Comparison of ENCODE assay signal across 24 mouse cellular contexts in the genomic region with DNA sequence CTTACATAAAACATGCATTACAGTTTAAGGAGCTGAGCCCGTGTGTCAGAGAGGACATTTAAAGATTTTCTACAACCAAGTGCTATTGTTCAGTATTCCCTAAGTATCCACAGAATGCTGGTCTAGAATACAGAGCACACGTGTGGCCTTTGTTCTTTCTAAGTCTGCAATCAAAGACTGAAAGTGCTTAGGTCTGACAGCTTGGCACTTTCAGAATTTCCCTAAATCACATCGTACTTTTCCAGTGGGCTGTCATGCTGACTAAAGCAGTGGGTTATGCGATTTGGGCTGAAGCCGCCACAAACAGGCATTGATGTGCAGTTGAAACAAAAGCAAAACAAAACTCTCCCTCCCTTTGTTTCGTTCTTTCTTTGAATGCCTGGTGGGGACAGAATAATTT.
A peak's percentile ranks its signal among the peaks of the same experiment; 100 is the strongest.
DNase-seq lines count a peak whose midpoint lies in the region; ATAC-seq and TF ChIP-seq lines count a peak whose summit lies in the region.
"Had no signal": no experiment of that assay in that cellular context is flagged by ENCODE, and none has a peak within 500 bp of the region (broad histone marks: within the 10 kb centered on the region; RNA-seq: fewer than 3 reads in every experiment).

No protein-coding gene starts in this region.

- H3K36me3 ChIP-seq in forebrain, embryonic 11.5 days (ENCODE audit: control insufficient read depth, insufficient read depth, low read length), result no peaks in the 10 kb centered on the region
- no peaks in the 10 kb centered on the region for H3K36me3 ChIP-seq in forebrain, embryonic 10.5 days (replicated peaks)
- H3K36me3 ChIP-seq in neural tube, embryonic 15.5 days, result no peaks in the 10 kb centered on the region
- no peaks in the 10 kb centered on the region for H3K36me3 ChIP-seq in forebrain, postnatal 0 days (ENCODE audit: insufficient read depth)
- H3K36me3 ChIP-seq: embryonic facial prominence, embryonic 12.5 days; G1E; heart, embryonic 12.5 days; limb, embryonic 13.5 days; liver, embryonic 13.5 days had no signal

- H3K27me3 ChIP-seq in forebrain, embryonic 11.5 days (ENCODE audit: control insufficient read depth, insufficient read depth, low read length), result no peaks in the 10 kb centered on the region
- H3K27me3 ChIP-seq in forebrain, embryonic 10.5 days (ENCODE audit: poor library complexity, severe bottlenecking), result no peaks in the 10 kb centered on the region
- no peaks in the 10 kb centered on the region for H3K27me3 ChIP-seq in neural tube, embryonic 15.5 days (replicated peaks)
- no peaks in the 10 kb centered on the region for H3K27me3 ChIP-seq in forebrain, postnatal 0 days (ENCODE audit: insufficient read depth, low read length)
- H3K27me3 ChIP-seq: embryonic facial prominence, embryonic 12.5 days; heart, embryonic 12.5 days; limb, embryonic 13.5 days; liver, embryonic 13.5 days had no signal

- H3K27ac ChIP-seq in forebrain, embryonic 11.5 days (ENCODE audit: low read depth, low read length), result no peak overlapping the region
- no peak overlapping the region for H3K27ac ChIP-seq in forebrain, embryonic 10.5 days
- no peak overlapping the region for H3K27ac ChIP-seq in neural tube, embryonic 15.5 days (replicated peaks)
- H3K27ac ChIP-seq in forebrain, postnatal 0 days (ENCODE audit: low read depth, low read length), result no peak overlapping the region
- H3K27ac ChIP-seq: embryonic facial prominence, embryonic 12.5 days; limb, embryonic 13.5 days; liver, embryonic 13.5 days had no signal

- DNase-seq in forebrain, embryonic 11.5 days (ENCODE audit: low spot score), result no peak
- no peak for DNase-seq in forebrain, embryonic 10.5 days (ENCODE audit: extremely low spot score, low spot score)
- DNase-seq in neural tube, embryonic 10.5 days (ENCODE audit: extremely low spot score, low spot score), result no peak
- DNase-seq in forebrain, postnatal 0 days, result peak; percentile 54
- DNase-seq in adrenal gland, adult 18-20 months (ENCODE audit: low spot score in 2 of 2), result no peak
- DNase-seq in retina, embryonic 14.5 days (ENCODE audit: low spot score), result no peak
- DNase-seq in urinary bladder, postnatal 25 days (ENCODE audit: low spot score), result no peak
- DNase-seq: adrenal gland, postnatal 36 days; cerebellum, adult 2 months; cerebellum, postnatal 36 days; heart, postnatal 14 days; kidney, adult 18-20 months; kidney, postnatal 10 days; layer of hippocampus, postnatal 36 days; liver, embryonic 13.5 days; lung, embryonic 14.5 days; lung, postnatal 4 days; thymus, adult 18-20 months; thymus, postnatal 4 days had no signal

- no peak for TF ChIP-seq CTCF in forebrain, postnatal 0 days (IDR thresholded peaks at IDR 0.05; ENCODE audit: low read depth)

- no peak overlapping the region for H3K4me2 ChIP-seq in forebrain, embryonic 11.5 days (ENCODE audit: low read depth, low read length, severe bottlenecking)
- no peak overlapping the region for H3K4me2 ChIP-seq in neural tube, embryonic 15.5 days
- no peak overlapping the region for H3K4me2 ChIP-seq in forebrain, postnatal 0 days (ENCODE audit: low read depth)
- H3K4me2 ChIP-seq: embryonic facial prominence, embryonic 12.5 days; heart, embryonic 12.5 days; limb, embryonic 13.5 days; liver, embryonic 13.5 days; lung, embryonic 14.5 days had no signal

- no peaks in the 10 kb centered on the region for H3K4me1 ChIP-seq in forebrain, embryonic 11.5 days (replicated peaks; ENCODE audit: control insufficient read depth, insufficient read depth, low read length)
- H3K4me1 ChIP-seq in forebrain, embryonic 10.5 days, result peaks cover 6% of the 10 kb centered on the region; the same call in 1 of the 2 replicates
- H3K4me1 ChIP-seq in neural tube, embryonic 15.5 days, result no peaks in the 10 kb centered on the region
- no peaks in the 10 kb centered on the region for H3K4me1 ChIP-seq in forebrain, postnatal 0 days (ENCODE audit: insufficient read depth)
- H3K4me1 ChIP-seq: embryonic facial prominence, embryonic 12.5 days; limb, embryonic 13.5 days; liver, embryonic 13.5 days had no signal

- H3K4me3 ChIP-seq in forebrain, embryonic 11.5 days (ENCODE audit: low read depth, low read length), result no peak overlapping the region
- H3K4me3 ChIP-seq in forebrain, embryonic 10.5 days, result no peak overlapping the region
- H3K4me3 ChIP-seq in neural tube, embryonic 15.5 days (replicated peaks), result no peak overlapping the region
- no peak overlapping the region for H3K4me3 ChIP-seq in forebrain, postnatal 0 days (ENCODE audit: low read depth, low read length)
- H3K4me3 ChIP-seq: embryonic facial prominence, embryonic 12.5 days; heart, embryonic 12.5 days; limb, embryonic 13.5 days; liver, embryonic 13.5 days had no signal

- no peaks in the 10 kb centered on the region for H3K9me3 ChIP-seq in forebrain, embryonic 11.5 days (ENCODE audit: control insufficient read depth, low read length)
- H3K9me3 ChIP-seq in forebrain, embryonic 10.5 days, result no peaks in the 10 kb centered on the region
- H3K9me3 ChIP-seq in neural tube, embryonic 15.5 days (replicated peaks), result no peaks in the 10 kb centered on the region
- no peaks in the 10 kb centered on the region for H3K9me3 ChIP-seq in forebrain, postnatal 0 days (ENCODE audit: low read length)
- H3K9me3 ChIP-seq: embryonic facial prominence, embryonic 12.5 days; heart, embryonic 12.5 days; limb, embryonic 13.5 days; liver, embryonic 13.5 days had no signal

- 20% methylated on average over 6 of the region's 6 CpGs for whole genome bisulfite sequencing in forebrain, embryonic 11.5 days
- WGBS in forebrain, embryonic 10.5 days, result 45% methylated on average over 6 of the region's 6 CpGs
- 11% methylated on average over 6 of the region's 6 CpGs for WGBS in neural tube, embryonic 15.5 days
- WGBS in forebrain, postnatal 0 days, result 8% methylated on average over 6 of the region's 6 CpGs

- no peak overlapping the region; the same call in 1 of the 2 replicates for H3K9ac ChIP-seq in forebrain, embryonic 11.5 days (ENCODE audit: low read length)
- 0 out of 2 replicates have a peak overlapping the region, but pooled peaks have one; percentile 26 for H3K9ac ChIP-seq in neural tube, embryonic 15.5 days (replicated peaks)
- no peak overlapping the region for H3K9ac ChIP-seq in forebrain, postnatal 0 days
- H3K9ac ChIP-seq: embryonic facial prominence, embryonic 12.5 days; heart, embryonic 12.5 days; limb, embryonic 13.5 days; liver, embryonic 13.5 days; lung, embryonic 14.5 days had no signal

- ATAC-seq in forebrain, embryonic 11.5 days (replicated peaks; ENCODE audit: low FRiP score), result peak; percentile 37; the same call in 1 of the 2 replicates
- ATAC-seq in neural tube, embryonic 15.5 days (ENCODE audit: low FRiP score), result no peak
- peak; percentile 74 for ATAC-seq in forebrain, postnatal 0 days
